Mouse (Mus musculus) brain, embryonic 14.5 days (tissue): ENCODE measurements at regions not wholly inside any gene's neighbourhood (a gene's known extent, or its start where the extent isn't known, plus 50 kb on each side); places are given as distances from the start of the nearest gene placed in this dataset.

ENCODE experiments used
- CTCF ChIP-seq: fragments of 200-500 bp; IDR thresholded peaks from 2 replicates; pipeline ENCODE4 v1.5.1; 2012; ENCODE audit warnings: inconsistent platforms, mild to moderate bottlenecking, moderate library complexity, borderline replicate concordance; ENCODE audit not compliant: insufficient read depth, insufficient read length; ENCODE audit errors: extremely low read depth
- POLR2A ChIP-seq: fragments of 200-500 bp; IDR thresholded peaks from 2 replicates; pipeline ENCODE4 v1.6.1; 2012; ENCODE audit warnings: mild to moderate bottlenecking, inconsistent platforms, borderline replicate concordance; ENCODE audit not compliant: poor library complexity, insufficient read depth, insufficient read length, severe bottlenecking; ENCODE audit errors: extremely low read depth

DNA sequence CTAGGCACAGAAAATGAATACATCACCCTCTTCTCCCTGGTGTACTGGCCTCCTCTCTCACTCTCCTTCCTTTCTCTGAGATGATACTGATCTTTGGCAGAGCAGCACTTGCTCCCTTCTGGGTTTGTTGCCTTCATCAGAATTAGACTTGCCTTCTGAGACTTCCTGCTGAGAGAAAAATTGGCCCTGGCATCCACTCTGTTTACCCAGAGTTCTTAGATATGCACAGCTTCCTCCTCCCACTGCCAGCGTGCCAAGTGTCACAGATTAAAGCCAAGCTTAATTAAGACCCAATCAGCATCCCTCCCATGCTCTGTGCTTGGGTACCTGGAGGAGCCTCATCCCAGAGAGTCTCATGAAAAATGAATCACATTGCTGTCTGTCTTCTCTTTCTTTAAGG is 246.0 kb downstream of the Tmem114 start:
- no peak for TF ChIP-seq CTCF
- TF ChIP-seq POLR2A, result no peak
